8 mouse cellular contexts compared by ENCODE assay signal in genomic region chr12:105967806-105968205, GRCm38 (mm10). TPM values are rescaled to one million over a fixed set of nuclear protein-coding genes. Genes with fewer than 3 reads are reported as not detected.
DNase-seq lines count a peak whose midpoint lies in the region; ATAC-seq and TF ChIP-seq lines count a peak whose summit lies in the region.

No protein-coding gene starts in this region.

- H3K9ac ChIP-seq in liver, postnatal 0 days (replicated peaks) = no peak overlapping the region
- no peak overlapping the region for H3K9ac ChIP-seq in stomach, postnatal 0 days (ENCODE audit: low read length)

- no peak for TF ChIP-seq EP300 in liver, postnatal 0 days (IDR thresholded peaks at IDR 0.05; ENCODE audit: low read depth)
- TF ChIP-seq EP300 in stomach, postnatal 0 days (optimal IDR thresholded peaks at IDR 0.05) = no peak

- WGBS in spleen, adult 2 months = 15% methylated on average over 18 of the region's 18 CpGs
- 12% methylated on average over 18 of the region's 18 CpGs for WGBS in hindbrain, embryonic 10.5 days
- 13% methylated on average over 18 of the region's 18 CpGs for WGBS in liver, postnatal 0 days (ENCODE audit: insufficient replicate concordance)
- 16% methylated on average over 18 of the region's 18 CpGs for WGBS in stomach, postnatal 0 days

- TF ChIP-seq CTCF in spleen, adult 2 months (IDR thresholded peaks at IDR 0.05; ENCODE audit: extremely low read depth, insufficient read depth, insufficient read length, insufficient replicate concordance) = no peak
- TF ChIP-seq CTCF in liver, postnatal 0 days (IDR thresholded peaks at IDR 0.05; ENCODE audit: low read depth) = no peak
- no peak for TF ChIP-seq CTCF in stomach, postnatal 0 days (IDR thresholded peaks at IDR 0.05; ENCODE audit: low read depth)

- H3K4me1 ChIP-seq in spleen, adult 2 months (ENCODE audit: control insufficient read depth, insufficient read depth, insufficient read length) = peaks cover 4% of the 10 kb centered on the region; the same call in 1 of the 2 replicates
- H3K4me1 ChIP-seq in hindbrain, embryonic 10.5 days (replicated peaks) = peaks cover 19% of the 10 kb centered on the region
- H3K4me1 ChIP-seq in liver, postnatal 0 days (ENCODE audit: insufficient read depth) = peaks cover 3% of the 10 kb centered on the region
- no peaks in the 10 kb centered on the region for H3K4me1 ChIP-seq in stomach, postnatal 0 days (replicated peaks; ENCODE audit: control insufficient read depth, insufficient read depth)

- TF ChIP-seq POLR2A in spleen, adult 2 months (IDR thresholded peaks at IDR 0.05; ENCODE audit: low read depth, low read length) = no peak

- no peak for DNase-seq in spleen, adult 2 months (ENCODE audit: low read depth in 1 of 2, low spot score in 2 of 2)
- no peak for DNase-seq in spleen, adult 18-20 months
- DNase-seq in hindbrain, embryonic 10.5 days (ENCODE audit: low spot score) = peak; percentile 28
- DNase-seq in liver, postnatal 0 days = no peak
- DNase-seq in stomach, postnatal 0 days (ENCODE audit: low spot score) = no peak
- DNase-seq in cerebellum, adult 9-11 months = no peak
- DNase-seq in thymus, postnatal 4 days = no peak
- no peak for DNase-seq in c-Kit-positive CD71-positive TER-119-positive erythroid progenitor cells, embryonic 14.5 days (ENCODE audit: low spot score)

- peaks cover 9% of the 10 kb centered on the region; the same call in 1 of the 2 replicates for H3K9me3 ChIP-seq in hindbrain, embryonic 10.5 days
- no peaks in the 10 kb centered on the region for H3K9me3 ChIP-seq in liver, postnatal 0 days (ENCODE audit: low read length)
- no peaks in the 10 kb centered on the region for H3K9me3 ChIP-seq in stomach, postnatal 0 days (ENCODE audit: control insufficient read depth, low read length)

- peak overlapping the region; percentile 62 for H3K4me2 ChIP-seq in liver, postnatal 0 days (ENCODE audit: low read depth, low read length)
- H3K4me2 ChIP-seq in stomach, postnatal 0 days (replicated peaks; ENCODE audit: low read depth) = peak overlapping the region; percentile 20; the same call in 1 of the 2 replicates

- no peaks in the 10 kb centered on the region for H3K27me3 ChIP-seq in spleen, adult 2 months (ENCODE audit: control insufficient read depth, insufficient read depth, low read length)
- H3K27me3 ChIP-seq in hindbrain, embryonic 10.5 days (ENCODE audit: insufficient read depth, poor library complexity, severe bottlenecking) = peaks cover 50% of the 10 kb centered on the region
- H3K27me3 ChIP-seq in liver, postnatal 0 days (ENCODE audit: insufficient read depth, low read length) = 0 out of 2 replicates have a peak, but pooled peaks cover 3% of the 10 kb centered on the region
- no peaks in the 10 kb centered on the region for H3K27me3 ChIP-seq in stomach, postnatal 0 days (ENCODE audit: control insufficient read depth, insufficient read depth, low read length)

- H3K36me3 ChIP-seq in spleen, adult 2 months (ENCODE audit: control insufficient read depth, insufficient read depth, low read length) = no peaks in the 10 kb centered on the region
- no peaks in the 10 kb centered on the region for H3K36me3 ChIP-seq in hindbrain, embryonic 10.5 days
- no peaks in the 10 kb centered on the region for H3K36me3 ChIP-seq in liver, postnatal 0 days (replicated peaks; ENCODE audit: insufficient read depth, low read length)
- H3K36me3 ChIP-seq in stomach, postnatal 0 days (ENCODE audit: control insufficient read depth, insufficient read depth, low read length) = no peaks in the 10 kb centered on the region

- no peak for ATAC-seq in liver, postnatal 0 days
- ATAC-seq in stomach, postnatal 0 days (ENCODE audit: low FRiP score, low TSS enrichment) = no peak

- H3K27ac ChIP-seq in spleen, adult 2 months (ENCODE audit: insufficient read depth, low read length) = peak overlapping the region; percentile 43; the same call in 1 of the 2 replicates
- H3K27ac ChIP-seq in hindbrain, embryonic 10.5 days = peak overlapping the region; percentile 40; the same call in 1 of the 2 replicates
- no peak overlapping the region for H3K27ac ChIP-seq in liver, postnatal 0 days (ENCODE audit: low read depth)
- no peak overlapping the region for H3K27ac ChIP-seq in stomach, postnatal 0 days (replicated peaks)

- H3K4me3 ChIP-seq in spleen, adult 2 months (ENCODE audit: extremely low read depth, insufficient read depth, insufficient read length) = peak overlapping the region; percentile 16; the same call in 1 of the 2 replicates
- peak overlapping the region; percentile 43 for H3K4me3 ChIP-seq in hindbrain, embryonic 10.5 days
- H3K4me3 ChIP-seq in liver, postnatal 0 days (ENCODE audit: low read depth, low read length) = 0 out of 2 replicates have a peak overlapping the region, but pooled peaks have one; percentile 15
- H3K4me3 ChIP-seq in stomach, postnatal 0 days (ENCODE audit: low read depth, low read length) = no peak overlapping the region

RNA-seq across cellular contexts. Expression of gene Vrk1, which starts 42.2 kb away (rescaled TPM):
- 8.4 and 9.5 TPM in 2 replicates for polyA plus RNA-seq in spleen, adult 2 months (2012; rRNA removed)
- polyA plus RNA-seq in hindbrain, embryonic 10.5 days (2016; fragmentation: Nextera tagmentation; extraction: Ambion mirVana) = 81.7 and 109 TPM in 2 replicates
- 44.8 and 45.8 TPM in 2 replicates for polyA plus RNA-seq in liver, postnatal 0 days (2015; fragmentation: Nextera tagmentation; extraction: Ambion mirVana)
- polyA plus RNA-seq in stomach, postnatal 0 days (2015; fragmentation: Nextera tagmentation; extraction: Ambion mirVana) = 23.9 and 26.7 TPM in 2 replicates

Comparison
In these comparisons a context has a peak if more than half of its experiments do, and no peak if none do; other contexts are left out.
1. H3K27ac ChIP-seq: peak in spleen, adult 2 months (single experiment) and hindbrain, embryonic 10.5 days (single experiment); none in liver, postnatal 0 days (single experiment) and stomach, postnatal 0 days (single experiment).